Mouse (Mus musculus): Measurements from ENCODE around the gene Jmjd1c. TPM values are rescaled to one million over a fixed set of nuclear protein-coding genes. Genes with fewer than 3 reads are reported as not detected.

Jmjd1c gene
- polyA plus RNA-seq, 1 experiment from 2014 or later = 33.5 TPM

DNA sequence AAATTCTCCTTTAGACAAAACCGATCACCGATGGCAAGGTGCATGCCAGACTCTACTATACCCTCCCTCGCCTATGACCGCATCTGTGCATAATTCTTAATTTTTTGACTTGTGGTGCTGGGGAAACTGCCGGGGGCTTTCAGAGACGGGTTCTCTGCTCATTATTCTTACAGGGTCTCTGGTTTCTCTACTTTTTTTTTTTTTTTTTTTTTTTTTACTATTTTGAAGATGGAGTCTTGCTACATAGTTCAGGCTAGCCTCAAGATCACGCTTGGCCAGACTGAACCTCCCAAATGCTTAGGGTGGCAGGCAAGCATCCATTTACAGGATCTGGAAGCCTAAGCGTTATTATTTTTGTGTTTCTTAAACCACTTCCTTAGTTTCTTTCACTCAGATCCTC, 22.3 kb upstream of the Jmjd1c start:
- H3K9ac ChIP-seq = no peak overlapping the region
- no peaks in the 10 kb centered on the region for H3K9me3 ChIP-seq (replicated peaks)
- no peak for ATAC-seq (replicated peaks; ENCODE audit: insufficient number of reproducible peaks, insufficient read depth, low FRiP score, low read depth)
- H3K4me3 ChIP-seq = no peak overlapping the region
- peaks cover 8% of the 10 kb centered on the region for H3K4me1 ChIP-seq (replicated peaks)
- no peaks in the 10 kb centered on the region for H3K36me3 ChIP-seq
- no peaks in the 10 kb centered on the region for H3K27me3 ChIP-seq
- H3K4me2 ChIP-seq = no peak overlapping the region
- 97% methylated on average over 8 of the region's 8 CpGs for WGBS
- H3K27ac ChIP-seq = no peak overlapping the region

DNA sequence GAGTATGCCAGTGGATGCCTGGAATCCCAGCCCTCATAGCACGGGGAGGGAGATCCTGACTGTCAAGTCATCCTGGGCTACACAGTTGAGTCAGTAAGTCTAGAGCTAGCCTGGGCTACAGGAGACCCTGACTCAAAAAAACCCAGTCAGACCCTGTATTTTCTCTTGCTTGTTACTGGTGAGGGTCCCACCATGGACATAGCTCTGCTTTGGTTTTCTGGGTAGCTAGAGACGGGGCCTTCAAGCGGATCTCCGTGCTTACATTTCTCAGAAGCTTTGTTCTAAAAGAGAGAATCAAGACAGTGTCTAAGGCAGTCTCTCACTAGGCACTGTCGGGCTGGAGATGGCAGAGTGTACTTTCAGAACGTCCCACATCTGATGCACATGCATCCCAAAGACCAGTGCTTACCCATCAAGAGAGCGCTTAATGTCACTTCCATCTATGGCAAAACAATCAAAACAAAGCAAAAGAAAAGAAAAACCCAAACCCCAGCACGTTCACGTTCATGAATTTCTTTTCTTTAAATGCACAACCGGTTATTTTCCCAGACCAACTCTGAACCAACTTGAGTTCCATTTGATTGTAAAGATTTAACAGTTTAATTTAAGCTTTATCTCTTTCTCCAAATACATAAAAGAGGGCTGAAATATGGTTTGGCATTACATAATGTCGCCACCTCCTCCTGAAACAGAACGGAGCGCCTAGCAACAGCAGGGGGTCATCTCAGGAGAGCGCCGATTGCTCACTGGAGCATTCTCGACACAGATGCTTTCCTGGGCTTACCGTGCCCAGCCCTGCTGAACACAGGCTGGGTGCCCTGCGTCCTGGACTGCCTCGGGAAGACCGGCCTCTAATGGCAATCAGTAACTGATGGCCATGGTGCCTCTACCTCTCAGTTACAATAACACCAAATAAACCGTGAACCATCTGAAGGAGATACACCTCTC, 19.7 kb upstream of the Jmjd1c start:
- WGBS = 69% methylated on average over 21 of the region's 21 CpGs
- Histone ChIP-seq H3K36me3 (no peaks in the 10 kb centered on the region), H3K4me3 (no peak overlapping the region), H3K4me1 (replicated peaks) (peaks cover 18% of the 10 kb centered on the region), H3K27ac (no peak overlapping the region), H3K27me3 (no peaks in the 10 kb centered on the region), H3K9ac (no peak overlapping the region), H3K4me2 (no peak overlapping the region), H3K9me3 (replicated peaks) (no peaks in the 10 kb centered on the region)
- no peak for ATAC-seq (replicated peaks; ENCODE audit: insufficient number of reproducible peaks, insufficient read depth, low FRiP score, low read depth)

DNA sequence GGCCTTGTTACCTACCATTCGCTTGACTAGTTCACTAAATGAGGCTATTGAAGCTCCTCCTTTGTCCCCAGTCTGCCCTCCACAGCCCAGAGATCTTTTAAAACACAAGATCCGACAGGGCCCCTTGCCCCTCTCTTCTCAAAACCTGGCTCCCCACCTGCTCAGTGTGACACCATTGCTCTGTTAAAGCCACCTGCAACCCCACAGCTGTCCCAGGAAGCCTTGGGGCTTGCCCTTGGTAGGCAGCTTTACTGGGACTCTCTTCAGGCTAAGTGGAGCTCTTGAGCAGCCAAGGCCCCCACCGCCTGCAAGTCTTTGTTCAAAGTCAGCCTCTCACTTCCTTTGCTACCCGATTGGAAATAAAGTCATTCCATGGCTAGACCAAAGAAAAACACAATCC, 16.9 kb upstream of the Jmjd1c start:
- WGBS = 53% methylated on average over 4 of the region's 4 CpGs
- no peak overlapping the region for H3K9ac ChIP-seq

DNA sequence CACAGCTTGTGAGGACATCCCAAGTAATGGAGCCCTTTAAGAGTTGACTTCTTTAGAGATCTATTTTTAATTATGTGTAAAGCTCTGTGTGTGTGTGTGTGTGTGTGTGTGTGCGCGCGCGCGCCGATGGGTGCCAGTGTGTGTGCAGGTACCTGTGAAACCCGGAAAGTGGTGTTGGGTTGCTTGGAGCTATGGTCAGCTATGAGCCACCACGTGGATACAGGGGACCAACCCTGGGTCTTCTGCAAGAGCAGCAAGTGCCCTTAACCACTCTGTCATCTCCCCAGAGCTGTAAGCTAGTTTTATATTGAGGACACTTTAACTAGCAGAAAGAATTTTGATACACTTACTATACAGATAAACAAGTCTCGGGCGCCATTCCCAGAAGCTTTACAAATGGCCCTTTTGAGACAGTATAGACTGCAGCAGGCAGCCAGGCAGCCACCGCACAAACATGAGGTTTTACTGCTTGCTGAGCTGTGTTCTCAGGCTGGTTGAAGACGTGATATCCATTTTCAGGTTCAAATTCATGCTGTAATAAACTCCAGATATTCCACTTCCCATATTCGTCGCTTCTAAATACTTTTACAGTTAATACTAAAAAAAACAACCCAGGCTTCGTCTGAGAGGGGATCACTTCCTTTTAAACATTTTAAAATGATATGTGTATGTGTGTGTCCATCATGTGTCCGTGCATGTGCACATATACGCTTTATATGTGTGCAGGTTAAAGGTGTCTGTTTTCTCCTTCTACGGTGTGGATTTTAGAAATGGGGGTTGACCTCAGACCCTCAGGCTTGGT, 14.5 kb upstream of the Jmjd1c start:
- ATAC-seq (replicated peaks; ENCODE audit: insufficient number of reproducible peaks, insufficient read depth, low FRiP score, low read depth) = peak; percentile 60; the same call in 1 of the 2 replicates
- H3K9me3 ChIP-seq (replicated peaks) = no peaks in the 10 kb centered on the region
- H3K27me3 ChIP-seq = no peaks in the 10 kb centered on the region
- no peak overlapping the region for H3K4me3 ChIP-seq
- H3K4me2 ChIP-seq = peak overlapping the region; percentile 22
- H3K9ac ChIP-seq = no peak overlapping the region
- H3K27ac ChIP-seq = peak overlapping the region; percentile 71
- H3K4me1 ChIP-seq (replicated peaks) = peaks cover 38% of the 10 kb centered on the region
- H3K36me3 ChIP-seq = no peaks in the 10 kb centered on the region
- WGBS = 62% methylated on average over 18 of the region's 18 CpGs

More for the DNA sequence above, 16.9 kb upstream of the Jmjd1c start:
- no peak for ATAC-seq (replicated peaks; ENCODE audit: insufficient number of reproducible peaks, insufficient read depth, low FRiP score, low read depth)
- no peak overlapping the region for H3K4me3 ChIP-seq
- H3K4me2 ChIP-seq = no peak overlapping the region
- no peaks in the 10 kb centered on the region for H3K36me3 ChIP-seq
- peak overlapping the region; percentile 38 for H3K27ac ChIP-seq
- no peaks in the 10 kb centered on the region for H3K9me3 ChIP-seq (replicated peaks)
- H3K27me3 ChIP-seq = no peaks in the 10 kb centered on the region
- H3K4me1 ChIP-seq (replicated peaks) = peaks cover 33% of the 10 kb centered on the region

DNA sequence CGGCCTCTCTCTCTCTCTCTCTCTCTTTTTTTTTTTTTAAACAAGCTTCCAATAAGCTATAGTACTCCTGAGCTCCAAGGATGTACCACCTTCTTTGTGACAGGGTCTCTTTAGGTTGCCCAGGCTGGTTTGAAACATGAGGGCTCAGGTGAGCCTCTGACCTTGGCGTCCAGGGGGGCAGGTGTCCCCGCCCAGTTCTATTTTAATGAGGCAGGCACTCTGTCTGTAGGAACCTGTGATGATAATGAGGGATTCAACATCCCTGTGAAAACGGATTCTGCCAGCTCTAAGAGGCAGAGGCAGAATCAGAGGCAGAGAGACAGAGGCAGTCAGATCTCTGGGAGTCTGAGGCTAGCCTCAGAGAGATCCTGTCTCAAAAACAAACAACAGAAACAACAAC, 13.4 kb upstream of the Jmjd1c start:
- Histone ChIP-seq H3K4me1 (replicated peaks) (peaks cover 49% of the 10 kb centered on the region), H3K27ac (no peak overlapping the region), H3K9me3 (replicated peaks) (no peaks in the 10 kb centered on the region), H3K9ac (no peak overlapping the region), H3K4me2 (no peak overlapping the region), H3K27me3 (no peaks in the 10 kb centered on the region), H3K4me3 (no peak overlapping the region), H3K36me3 (no peaks in the 10 kb centered on the region)
- ATAC-seq (replicated peaks; ENCODE audit: insufficient number of reproducible peaks, insufficient read depth, low FRiP score, low read depth) = no peak
- WGBS = 84% methylated on average over 4 of the region's 4 CpGs

DNA sequence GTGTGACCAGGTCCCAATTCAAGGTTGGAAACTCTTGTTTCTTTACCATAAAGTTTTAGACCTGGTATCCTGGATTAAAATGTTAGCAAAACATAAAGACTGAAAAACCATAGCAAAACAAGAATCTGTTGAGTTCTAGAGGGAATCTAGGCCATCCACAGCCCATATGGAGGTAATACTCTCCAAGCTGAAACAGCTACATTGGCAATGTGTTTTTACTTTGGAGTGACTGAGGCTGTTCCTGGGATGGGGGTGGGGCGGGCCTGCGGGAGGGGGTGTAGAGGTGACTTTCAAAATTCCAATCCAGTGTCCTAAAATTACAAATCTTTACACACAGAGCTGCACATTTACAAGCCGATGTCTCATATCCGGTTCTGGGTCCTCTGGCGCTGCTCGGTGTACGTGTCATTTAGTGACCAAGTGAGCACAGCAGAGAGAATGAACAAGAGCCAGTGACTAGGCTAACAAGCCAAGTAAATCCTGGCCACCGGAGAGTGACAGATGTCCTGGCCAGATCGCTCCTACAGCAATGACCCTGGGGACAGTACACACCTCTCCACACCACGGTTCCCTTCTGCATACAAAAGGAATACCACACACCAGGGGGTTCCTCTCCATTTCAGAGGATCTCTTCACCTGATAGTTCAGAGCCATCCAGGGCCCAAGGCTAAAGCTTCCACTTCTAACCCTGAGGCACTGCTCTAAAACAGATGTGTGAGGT, 12.3 kb upstream of the Jmjd1c start:
- H3K4me3 ChIP-seq = no peak overlapping the region
- ATAC-seq (replicated peaks; ENCODE audit: insufficient number of reproducible peaks, insufficient read depth, low FRiP score, low read depth) = no peak
- WGBS = 69% methylated on average over 10 of the region's 10 CpGs
- H3K27ac ChIP-seq = no peak overlapping the region
- peaks cover 48% of the 10 kb centered on the region for H3K4me1 ChIP-seq (replicated peaks)
- H3K36me3 ChIP-seq = no peaks in the 10 kb centered on the region
- H3K4me2 ChIP-seq = no peak overlapping the region
- H3K27me3 ChIP-seq = no peaks in the 10 kb centered on the region
- no peaks in the 10 kb centered on the region for H3K9me3 ChIP-seq (replicated peaks)
- no peak overlapping the region for H3K9ac ChIP-seq

DNA sequence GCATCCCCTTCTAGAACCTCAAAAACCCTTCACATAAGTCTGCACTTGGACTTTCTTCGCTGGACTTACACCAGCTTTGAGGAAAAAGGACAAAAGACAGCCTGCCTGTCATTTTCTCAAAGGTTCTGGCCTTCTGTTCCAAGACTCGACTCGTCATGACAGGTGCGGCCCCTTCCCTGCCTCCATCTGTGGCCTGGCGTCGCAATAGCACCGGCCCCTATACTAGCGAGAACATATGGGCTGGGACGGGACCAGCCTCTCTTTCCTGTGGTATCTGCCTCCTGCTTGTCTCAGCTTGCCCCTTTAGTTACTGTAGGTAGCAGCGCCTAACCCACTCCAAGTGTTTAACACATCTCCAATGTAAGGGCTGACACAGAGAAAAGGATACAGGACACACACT, 10.8 kb upstream of the Jmjd1c start:
- no peak for ATAC-seq (replicated peaks; ENCODE audit: insufficient number of reproducible peaks, insufficient read depth, low FRiP score, low read depth)
- Histone ChIP-seq H3K4me3 (no peak overlapping the region), H3K27me3 (no peaks in the 10 kb centered on the region), H3K9me3 (replicated peaks) (no peaks in the 10 kb centered on the region), H3K36me3 (no peaks in the 10 kb centered on the region), H3K4me2 (no peak overlapping the region), H3K27ac (no peak overlapping the region), H3K9ac (no peak overlapping the region), H3K4me1 (replicated peaks) (peaks cover 37% of the 10 kb centered on the region)
- 85% methylated on average over 10 of the region's 10 CpGs for WGBS

DNA sequence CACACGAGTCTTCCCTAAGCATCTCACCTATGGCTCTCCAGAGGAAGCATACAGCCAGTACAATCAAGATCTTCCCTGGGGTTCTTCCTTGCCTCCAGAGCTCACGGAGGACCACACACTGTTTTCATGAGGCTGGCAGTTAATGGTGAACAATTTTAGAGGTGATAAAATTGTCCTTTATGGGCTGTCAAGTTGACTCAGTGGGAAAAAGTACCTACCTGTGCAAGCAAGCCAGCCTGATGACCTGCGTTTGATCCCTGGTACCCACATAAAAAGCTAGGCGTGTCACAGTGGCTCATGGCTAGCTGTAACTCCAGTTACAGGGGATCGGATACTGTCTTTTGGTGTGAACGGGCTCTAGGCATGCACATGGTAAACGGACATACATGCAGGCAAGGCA, 10.0 kb upstream of the Jmjd1c start:
- no peak overlapping the region for H3K27ac ChIP-seq
- no peak overlapping the region for H3K4me3 ChIP-seq
- H3K4me1 ChIP-seq (replicated peaks) = peaks cover 34% of the 10 kb centered on the region
- no peaks in the 10 kb centered on the region for H3K36me3 ChIP-seq
- ATAC-seq (replicated peaks; ENCODE audit: insufficient number of reproducible peaks, insufficient read depth, low FRiP score, low read depth) = no peak
- H3K9ac ChIP-seq = no peak overlapping the region
- 87% methylated on average over 7 of the region's 7 CpGs for WGBS
- H3K27me3 ChIP-seq = no peaks in the 10 kb centered on the region
- no peaks in the 10 kb centered on the region for H3K9me3 ChIP-seq (replicated peaks)
- H3K4me2 ChIP-seq = no peak overlapping the region

DNA sequence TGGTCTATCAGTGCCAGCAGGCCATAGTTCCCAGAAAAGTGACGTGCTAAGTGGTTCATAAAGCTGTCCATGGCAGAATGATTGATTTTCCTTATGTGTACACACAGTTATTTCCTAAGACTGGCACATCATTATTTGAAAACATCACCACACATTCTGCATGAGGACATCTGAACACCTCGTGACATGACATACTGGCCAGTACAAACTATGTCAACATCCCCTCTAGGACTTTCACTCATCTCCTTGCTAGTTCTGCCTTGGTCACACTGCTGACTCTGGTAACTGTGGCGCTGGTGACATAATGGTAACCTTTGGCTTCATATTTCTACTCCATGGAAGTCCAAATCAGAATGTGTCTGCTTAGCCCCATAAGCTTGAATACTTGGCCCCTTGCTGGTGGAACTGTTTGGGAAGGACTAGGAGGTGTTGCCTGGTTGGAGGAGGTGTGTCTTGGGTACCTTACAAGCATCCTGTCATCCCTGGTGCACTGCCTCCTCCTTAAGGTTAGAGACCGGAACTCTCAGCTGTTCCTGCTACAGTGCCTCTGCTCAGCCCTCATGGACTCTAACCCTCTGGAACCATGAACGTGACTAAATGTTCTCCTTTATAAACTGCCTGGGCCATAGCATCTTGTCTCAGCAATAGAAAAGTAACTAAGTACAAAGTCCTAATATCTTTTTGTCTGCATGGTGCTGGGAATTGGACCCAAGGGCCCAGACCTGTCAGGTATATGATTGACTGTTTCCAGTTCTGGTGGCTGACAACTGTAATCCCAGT, 8.3 kb upstream of the Jmjd1c start:
- no peak for ATAC-seq (replicated peaks; ENCODE audit: insufficient number of reproducible peaks, insufficient read depth, low FRiP score, low read depth)
- Histone ChIP-seq H3K36me3 (no peaks in the 10 kb centered on the region; the same call in 1 of the 2 replicates), H3K27me3 (no peaks in the 10 kb centered on the region), H3K4me3 (no peak overlapping the region), H3K4me2 (no peak overlapping the region), H3K4me1 (replicated peaks) (peaks cover 23% of the 10 kb centered on the region), H3K9ac (no peak overlapping the region), H3K9me3 (replicated peaks) (no peaks in the 10 kb centered on the region), H3K27ac (no peak overlapping the region)
- 91% methylated on average over 5 of the region's 5 CpGs for WGBS

DNA sequence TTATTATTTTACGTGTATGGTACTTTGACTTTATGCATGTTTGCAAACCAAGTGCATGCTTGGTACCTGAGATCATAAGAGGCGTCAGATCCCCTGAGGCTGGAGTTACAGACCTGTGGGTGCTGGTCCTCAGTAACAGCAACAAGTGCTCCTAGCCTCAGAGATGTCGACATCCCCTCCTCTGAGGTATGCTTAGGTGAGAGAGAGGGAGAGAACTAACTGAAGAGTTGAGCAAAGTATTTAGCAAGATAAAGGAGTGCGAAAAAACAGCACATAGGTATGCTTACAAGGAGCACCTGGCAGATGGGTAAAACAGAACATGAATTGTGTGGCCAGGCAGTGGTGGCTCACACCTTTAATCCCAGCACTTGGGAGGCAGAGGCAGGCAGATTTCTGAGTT, 5.3 kb upstream of the Jmjd1c start:
- no peaks in the 10 kb centered on the region for H3K9me3 ChIP-seq (replicated peaks)
- H3K4me2 ChIP-seq = no peak overlapping the region
- H3K4me1 ChIP-seq (replicated peaks) = peaks cover 23% of the 10 kb centered on the region
- no peak overlapping the region for H3K27ac ChIP-seq
- ATAC-seq (replicated peaks; ENCODE audit: insufficient number of reproducible peaks, insufficient read depth, low FRiP score, low read depth) = no peak
- no peaks in the 10 kb centered on the region for H3K27me3 ChIP-seq
- H3K4me3 ChIP-seq = no peak overlapping the region
- H3K9ac ChIP-seq = no peak overlapping the region
- no peaks in the 10 kb centered on the region; the same call in 1 of the 2 replicates for H3K36me3 ChIP-seq
- WGBS = 86% methylated on average over 4 of the region's 4 CpGs

Data from heart, embryonic 15.5 days (tissue).